Mouse (Mus musculus) megakaryocyte, embryonic 14.5 days (primary cell): ENCODE data around the gene Cops3.

Experiments
- FLI1 ChIP-seq: IDR thresholded peaks from 2 replicates; pipeline ENCODE4 v1.6.1; 2012; ENCODE audit warnings: low read length, inconsistent platforms, mixed read lengths
- GATA1 ChIP-seq: IDR thresholded peaks from 3 replicates; pipeline ENCODE4 v1.6.1; 2012; ENCODE audit warnings: mixed read lengths, low read length, inconsistent platforms, borderline replicate concordance

- TF ChIP-seq GATA1: no peak
- TF ChIP-seq FLI1: no peak
Observed at GRCm38 (mm10) chr11:59815482-59816065, 24.1 kb downstream of the Cops3 start.
